Mouse (Mus musculus): Measurements from ENCODE around the gene Baz2b. TPM values are rescaled to one million over a fixed set of nuclear protein-coding genes. Genes with fewer than 3 reads are reported as not detected.
"Not testable (repeated sequence)": the region's sequence is repeated elsewhere in the genome, so short reads cannot be mapped to it uniquely, and the experiment has no call there.

Baz2b gene
- polyA plus RNA-seq, 1 experiment from 2014 or later: 15.2 TPM

GRCm38 (mm10) chr2:59878221-59878620 lies 331.4 kb downstream of the Baz2b start:
- no peak for ATAC-seq (ENCODE audit: low read depth)
- no peak overlapping the region for H3K4me2 ChIP-seq (ENCODE audit: low read depth, low read length)

GRCm38 (mm10) chr2:59877335-59877734 lies 332.3 kb downstream of the Baz2b start:
- no peak overlapping the region for H3K9ac ChIP-seq (ENCODE audit: low read depth, low read length)
- H3K9me3 ChIP-seq (replicated peaks; ENCODE audit: control insufficient read depth, low read length): no peaks in the 10 kb centered on the region
- no peak overlapping the region for H3K4me2 ChIP-seq (ENCODE audit: low read depth, low read length)
- no peak overlapping the region for H3K4me3 ChIP-seq (ENCODE audit: low read depth, low read length)
- H3K36me3 ChIP-seq (ENCODE audit: control insufficient read depth, insufficient read depth): no peaks in the 10 kb centered on the region
- H3K4me1 ChIP-seq (ENCODE audit: control insufficient read depth, low read depth, low read length): peaks cover 8% of the 10 kb centered on the region
- H3K27me3 ChIP-seq (ENCODE audit: control insufficient read depth, insufficient read depth, low read depth, low read length): no peaks in the 10 kb centered on the region
- no peak overlapping the region for H3K27ac ChIP-seq (ENCODE audit: low read length)
- WGBS (ENCODE audit: insufficient replicate concordance): 72% methylated on average over 4 of the region's 4 CpGs
- no peak for ATAC-seq (ENCODE audit: low read depth)

More at GRCm38 (mm10) chr2:59878221-59878620, 331.4 kb downstream of the Baz2b start:
- H3K36me3 ChIP-seq (ENCODE audit: control insufficient read depth, insufficient read depth): no peaks in the 10 kb centered on the region
- H3K9ac ChIP-seq (ENCODE audit: low read depth, low read length): no peak overlapping the region
- no peaks in the 10 kb centered on the region for H3K9me3 ChIP-seq (replicated peaks; ENCODE audit: control insufficient read depth, low read length)
- H3K27ac ChIP-seq (ENCODE audit: low read length): no peak overlapping the region
- H3K27me3 ChIP-seq (ENCODE audit: control insufficient read depth, insufficient read depth, low read depth, low read length): no peaks in the 10 kb centered on the region
- H3K4me1 ChIP-seq (ENCODE audit: control insufficient read depth, low read depth, low read length): peaks cover 13% of the 10 kb centered on the region
- no peak overlapping the region for H3K4me3 ChIP-seq (ENCODE audit: low read depth, low read length)
- WGBS (ENCODE audit: insufficient replicate concordance): 84% methylated on average over 19 of the region's 19 CpGs

GRCm38 (mm10) chr2:59876482-59876881 lies 333.2 kb downstream of the Baz2b start:
- no peak overlapping the region for H3K27ac ChIP-seq (ENCODE audit: low read length)
- H3K9ac ChIP-seq (ENCODE audit: low read depth, low read length): no peak overlapping the region
- ATAC-seq (ENCODE audit: low read depth): no peak
- H3K4me3 ChIP-seq (ENCODE audit: low read depth, low read length): no peak overlapping the region
- no peaks in the 10 kb centered on the region for H3K36me3 ChIP-seq (ENCODE audit: control insufficient read depth, insufficient read depth)
- no peaks in the 10 kb centered on the region for H3K27me3 ChIP-seq (ENCODE audit: control insufficient read depth, insufficient read depth, low read depth, low read length)
- no peak overlapping the region for H3K4me2 ChIP-seq (ENCODE audit: low read depth, low read length)
- 87% methylated on average over 15 of the region's 15 CpGs for WGBS (ENCODE audit: insufficient replicate concordance)
- peaks cover 2% of the 10 kb centered on the region for H3K4me1 ChIP-seq (ENCODE audit: control insufficient read depth, low read depth, low read length)
- no peaks in the 10 kb centered on the region for H3K9me3 ChIP-seq (replicated peaks; ENCODE audit: control insufficient read depth, low read length)

GRCm38 (mm10) chr2:59870526-59870925 lies 339.1 kb downstream of the Baz2b start:
- no peaks in the 10 kb centered on the region for H3K27me3 ChIP-seq (ENCODE audit: control insufficient read depth, insufficient read depth, low read depth, low read length)
- no peaks in the 10 kb centered on the region; the same call in 1 of the 2 replicates for H3K4me1 ChIP-seq (ENCODE audit: control insufficient read depth, low read depth, low read length)
- H3K9ac ChIP-seq (ENCODE audit: low read depth, low read length): no peak overlapping the region
- 75% methylated on average over 6 of the region's 6 CpGs for WGBS (ENCODE audit: insufficient replicate concordance)
- H3K4me2 ChIP-seq (ENCODE audit: low read depth, low read length): no peak overlapping the region
- no peak overlapping the region for H3K27ac ChIP-seq (ENCODE audit: low read length)
- no peaks in the 10 kb centered on the region for H3K36me3 ChIP-seq (ENCODE audit: control insufficient read depth, insufficient read depth)
- H3K4me3 ChIP-seq (ENCODE audit: low read depth, low read length): no peak overlapping the region
- no peaks in the 10 kb centered on the region for H3K9me3 ChIP-seq (replicated peaks; ENCODE audit: control insufficient read depth, low read length)
- ATAC-seq (ENCODE audit: low read depth): no peak

- Histone ChIP-seq H3K9ac (ENCODE audit: low read depth, low read length) (no peak overlapping the region), H3K27ac (ENCODE audit: low read length) (no peak overlapping the region), H3K4me2 (ENCODE audit: low read depth, low read length) (no peak overlapping the region), H3K27me3 (ENCODE audit: control insufficient read depth, insufficient read depth, low read depth, low read length) (no peaks in the 10 kb centered on the region), H3K36me3 (ENCODE audit: control insufficient read depth, insufficient read depth) (no peaks in the 10 kb centered on the region), H3K4me1 (ENCODE audit: control insufficient read depth, low read depth, low read length) (no peaks in the 10 kb centered on the region), H3K9me3 (replicated peaks; ENCODE audit: control insufficient read depth, low read length) (no peaks in the 10 kb centered on the region), H3K4me3 (ENCODE audit: low read depth, low read length) (no peak overlapping the region)
- 75% methylated on average over 6 of the region's 6 CpGs for WGBS (ENCODE audit: insufficient replicate concordance)
- no peak for ATAC-seq (ENCODE audit: low read depth)
Observed at GRCm38 (mm10) chr2:59862618-59863017, 347.0 kb downstream of the Baz2b start.

GRCm38 (mm10) chr2:59854363-59854762 lies 355.3 kb downstream of the Baz2b start:
- Histone ChIP-seq H3K27ac (ENCODE audit: low read length) (no peak overlapping the region), H3K36me3 (ENCODE audit: control insufficient read depth, insufficient read depth) (no peaks in the 10 kb centered on the region), H3K9me3 (replicated peaks; ENCODE audit: control insufficient read depth, low read length) (no peaks in the 10 kb centered on the region), H3K4me1 (ENCODE audit: control insufficient read depth, low read depth, low read length) (no peaks in the 10 kb centered on the region), H3K4me3 (ENCODE audit: low read depth, low read length) (no peak overlapping the region), H3K27me3 (ENCODE audit: control insufficient read depth, insufficient read depth, low read depth, low read length) (no peaks in the 10 kb centered on the region), H3K4me2 (ENCODE audit: low read depth, low read length) (no peak overlapping the region), H3K9ac (ENCODE audit: low read depth, low read length) (no peak overlapping the region)
- no peak for ATAC-seq (ENCODE audit: low read depth)
- WGBS (ENCODE audit: insufficient replicate concordance): 76% methylated on average over 9 of the region's 9 CpGs

GRCm38 (mm10) chr2:59853543-59853942 lies 356.1 kb downstream of the Baz2b start:
- H3K9ac ChIP-seq (ENCODE audit: low read depth, low read length): no peak overlapping the region
- no peaks in the 10 kb centered on the region for H3K27me3 ChIP-seq (ENCODE audit: control insufficient read depth, insufficient read depth, low read depth, low read length)
- H3K27ac ChIP-seq (ENCODE audit: low read length): no peak overlapping the region
- H3K9me3 ChIP-seq (replicated peaks; ENCODE audit: control insufficient read depth, low read length): no peaks in the 10 kb centered on the region
- no peak overlapping the region for H3K4me3 ChIP-seq (ENCODE audit: low read depth, low read length)
- no peaks in the 10 kb centered on the region for H3K4me1 ChIP-seq (ENCODE audit: control insufficient read depth, low read depth, low read length)
- no peaks in the 10 kb centered on the region for H3K36me3 ChIP-seq (ENCODE audit: control insufficient read depth, insufficient read depth)
- ATAC-seq (ENCODE audit: low read depth): no peak
- no peak overlapping the region for H3K4me2 ChIP-seq (ENCODE audit: low read depth, low read length)
- WGBS (ENCODE audit: insufficient replicate concordance): 77% methylated on average over 10 of the region's 10 CpGs

- Histone ChIP-seq H3K4me3 (ENCODE audit: low read depth, low read length) (no peak overlapping the region), H3K4me1 (ENCODE audit: control insufficient read depth, low read depth, low read length) (no peaks in the 10 kb centered on the region), H3K27ac (ENCODE audit: low read length) (no peak overlapping the region), H3K9ac (ENCODE audit: low read depth, low read length) (no peak overlapping the region), H3K36me3 (ENCODE audit: control insufficient read depth, insufficient read depth) (no peaks in the 10 kb centered on the region), H3K9me3 (replicated peaks; ENCODE audit: control insufficient read depth, low read length) (no peaks in the 10 kb centered on the region), H3K4me2 (ENCODE audit: low read depth, low read length) (no peak overlapping the region), H3K27me3 (ENCODE audit: control insufficient read depth, insufficient read depth, low read depth, low read length) (no peaks in the 10 kb centered on the region)
- WGBS (ENCODE audit: insufficient replicate concordance): 83% methylated on average over 11 of the region's 11 CpGs
- no peak for ATAC-seq (ENCODE audit: low read depth)
Observed at GRCm38 (mm10) chr2:59852916-59853315, 356.7 kb downstream of the Baz2b start.

- H3K36me3 ChIP-seq (ENCODE audit: control insufficient read depth, insufficient read depth); H3K9me3 ChIP-seq (replicated peaks; ENCODE audit: control insufficient read depth, low read length); H3K27me3 ChIP-seq (ENCODE audit: control insufficient read depth, insufficient read depth, low read depth, low read length); H3K4me3 ChIP-seq (ENCODE audit: low read depth, low read length); H3K27ac ChIP-seq (ENCODE audit: low read length); ATAC-seq (ENCODE audit: low read depth); H3K4me1 ChIP-seq (ENCODE audit: control insufficient read depth, low read depth, low read length); H3K9ac ChIP-seq (ENCODE audit: low read depth, low read length); H3K4me2 ChIP-seq (ENCODE audit: low read depth, low read length): not testable (repeated sequence)
- WGBS (ENCODE audit: insufficient replicate concordance): 40% methylated on average over 4 of the region's 5 CpGs
Observed at GRCm38 (mm10) chr2:59851885-59852284, 357.8 kb downstream of the Baz2b start.
